Mouse (Mus musculus) hindbrain, embryonic 12.5 days (tissue): ENCODE results near the gene Cdhr5. TPM values are rescaled to one million over a fixed set of nuclear protein-coding genes. Genes with fewer than 3 reads are reported as not detected.

Experiments used
- ATAC-seq: fragments of 200-750 bp; cut with Nextera tagmentation; 2 replicates; pipeline ENCODE4 v1.8.0; 2017; ENCODE audit warnings: moderate TSS enrichment; ENCODE audit not compliant: low FRiP score
- H3K27ac ChIP-seq: fragments of 300-500 bp; sonication (generic); 2 replicates; pipeline ENCODE4 v1.5.1; 2016; ENCODE audit warnings: mild to moderate bottlenecking
- H3K27me3 ChIP-seq: fragments of 300-500 bp; sonication (generic); 2 replicates; pipeline ENCODE4 v1.6.1; 2016; ENCODE audit warnings: mild to moderate bottlenecking
- H3K36me3 ChIP-seq: fragments of 300-500 bp; sonication (generic); 2 replicates; pipeline ENCODE4 v1.6.1; 2016; ENCODE audit warnings: mild to moderate bottlenecking
- H3K4me1 ChIP-seq: fragments of 300-500 bp; sonication (generic); 2 replicates; pipeline ENCODE4 v1.6.1; 2016
- H3K4me2 ChIP-seq: fragments of 300-500 bp; sonication (generic); replicated peaks from 2 replicates; pipeline ENCODE4 v1.6.1; 2016; ENCODE audit warnings: mild to moderate bottlenecking
- H3K4me3 ChIP-seq: fragments of 300-500 bp; sonication (generic); 2 replicates; pipeline ENCODE4 v1.5.1; 2016; ENCODE audit warnings: mild to moderate bottlenecking
- H3K9ac ChIP-seq: fragments of 300-500 bp; sonication (generic); 2 replicates; pipeline ENCODE4 v1.6.1; 2016; ENCODE audit warnings: mild to moderate bottlenecking, moderate library complexity
- H3K9me3 ChIP-seq: fragments of 300-500 bp; sonication (generic); replicated peaks from 2 replicates; pipeline ENCODE4 v1.6.1; 2016; ENCODE audit warnings: mild to moderate bottlenecking
- WGBS: fragments of 180-500 bp; shearing (Covaris S2); methylation state at CpG from one replicate; pipeline ENCODE4 v1.1.7; 2016; 5-methylcytosine and 5-hydroxymethylcytosine counted together
- polyA plus RNA-seq: library from polyadenylated mRNA; unstranded; fragments of >200 nt; fragmentation: Nextera tagmentation; extraction: Ambion mirVana; gene quantifications from 2 replicates; pipeline ENCODE4 v1.2.1, GENCODE M21; 2016

Cdhr5 gene
- not detected in 2 replicates for polyA plus RNA-seq

DNA sequence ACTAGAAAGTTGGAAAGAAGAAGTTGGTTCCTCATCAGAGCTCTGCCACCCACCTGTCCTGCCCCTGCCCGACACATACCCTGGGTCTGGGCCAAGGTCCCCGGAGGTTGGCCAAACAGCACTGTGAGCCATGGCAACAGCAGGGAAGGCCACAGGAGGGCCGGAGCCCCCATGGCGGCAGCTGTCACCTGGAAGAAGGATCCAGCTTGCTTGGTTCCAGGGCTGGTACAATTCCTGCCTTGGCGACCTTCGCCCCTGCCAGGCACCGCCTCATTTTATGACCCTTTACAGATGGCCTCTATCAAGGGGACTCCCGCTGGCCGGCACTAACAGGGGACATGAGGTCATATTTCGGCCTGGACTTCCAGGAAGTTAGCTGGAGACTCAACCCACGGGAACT, at the start of gene Cdhr5:
TSS of gene Cdhr5 (minus strand) at position 241 of the 400 bp plus-strand sequence.
- no peak for ATAC-seq
- no peak within 1 kb of the TSS for H3K4me2 ChIP-seq
- no peak within 1 kb of the TSS for H3K4me3 ChIP-seq
- no peaks in the 10 kb centered on the region for H3K36me3 ChIP-seq
- no peaks in the 10 kb centered on the region for H3K9me3 ChIP-seq
- peaks cover 24% of the 10 kb centered on the region for H3K27me3 ChIP-seq
- no peak within 1 kb of the TSS for H3K9ac ChIP-seq
- H3K27ac ChIP-seq = no peak within 1 kb of the TSS
- WGBS = 67% methylated on average over 11 of the region's 11 CpGs
- H3K4me1 ChIP-seq = peaks cover 11% of the 10 kb centered on the region

DNA sequence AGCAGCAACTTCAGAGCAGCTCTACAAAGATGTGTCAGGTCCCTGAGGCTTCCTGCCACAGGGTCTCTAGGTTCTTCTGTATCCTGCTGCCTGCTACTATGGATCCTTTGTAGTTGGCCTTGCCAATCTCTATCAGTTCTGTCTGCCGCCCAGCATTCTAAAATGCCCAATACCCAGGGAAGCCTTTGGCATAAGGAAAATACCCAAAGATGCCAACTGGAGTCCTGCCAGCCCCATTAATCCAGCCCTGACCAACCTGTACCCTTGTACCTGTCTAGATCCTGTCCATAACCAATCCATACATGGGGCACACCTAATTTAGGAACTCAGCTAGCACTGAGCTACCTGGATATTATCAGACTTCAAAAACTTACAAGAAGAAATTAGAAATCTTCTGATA, 48.1 kb upstream of the Cdhr5 start:
- Histone ChIP-seq H3K4me2 (0 out of 2 replicates have a peak overlapping the region, but pooled peaks have one; percentile 14), H3K27ac (no peak overlapping the region), H3K4me3 (no peak overlapping the region), H3K27me3 (no peaks in the 10 kb centered on the region), H3K9ac (no peak overlapping the region), H3K36me3 (peaks cover 47% of the 10 kb centered on the region), H3K4me1 (peaks cover 29% of the 10 kb centered on the region), H3K9me3 (no peaks in the 10 kb centered on the region)
- ATAC-seq = no peak
- 97% methylated on average over 1 of the region's 1 CpGs for WGBS

DNA sequence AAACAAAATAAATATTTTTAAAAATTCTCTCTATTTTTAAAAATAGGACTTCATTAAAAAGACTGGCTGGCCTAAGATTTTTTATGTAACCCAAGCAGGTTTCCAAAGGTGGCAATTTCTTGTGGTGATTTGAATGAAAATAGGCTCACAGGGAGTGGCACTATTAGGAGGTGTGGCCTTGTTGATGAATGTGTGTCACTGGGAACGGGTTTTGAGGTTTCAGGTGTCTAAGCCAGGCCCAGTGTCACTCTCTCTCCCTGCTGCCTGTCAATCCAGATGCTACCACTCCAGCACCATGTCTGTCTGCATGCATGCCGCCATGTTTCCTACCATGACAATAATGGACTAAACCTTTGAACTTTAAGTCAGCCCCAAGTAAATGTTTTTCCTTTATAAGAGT, 42.9 kb upstream of the Cdhr5 start:
- no peaks in the 10 kb centered on the region for H3K4me1 ChIP-seq
- no peak overlapping the region for H3K4me3 ChIP-seq
- no peak for ATAC-seq
- no peaks in the 10 kb centered on the region for H3K9me3 ChIP-seq
- H3K9ac ChIP-seq = no peak overlapping the region
- H3K27ac ChIP-seq = no peak overlapping the region
- 85% methylated on average over 2 of the region's 2 CpGs for WGBS
- no peaks in the 10 kb centered on the region for H3K27me3 ChIP-seq
- H3K4me2 ChIP-seq = no peak overlapping the region
- H3K36me3 ChIP-seq = peaks cover 97% of the 10 kb centered on the region

DNA sequence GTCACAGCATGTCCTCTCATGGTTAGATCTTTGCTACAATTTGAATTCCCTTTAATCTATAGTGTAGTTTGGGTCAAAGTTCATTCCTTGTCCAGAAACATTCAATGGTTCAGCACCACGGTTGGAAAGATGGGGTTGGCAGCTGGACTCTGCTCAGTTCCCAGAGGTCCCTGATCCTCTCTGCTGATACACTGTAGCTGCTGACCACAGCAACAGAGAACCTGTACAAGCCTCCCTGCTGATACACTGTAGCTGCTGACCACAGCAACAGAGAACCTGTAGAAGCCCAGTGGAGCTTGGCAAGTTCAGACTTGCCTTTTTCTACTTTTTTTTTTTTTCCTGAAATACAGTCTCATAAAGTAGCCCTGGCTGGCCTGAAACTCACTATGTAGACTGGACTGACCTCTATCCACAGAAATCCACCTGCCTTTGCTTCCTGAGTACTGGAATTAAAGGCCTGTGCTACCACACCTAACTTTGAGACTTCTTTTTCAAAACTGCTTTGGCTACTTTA, 41.1 kb upstream of the Cdhr5 start:
- H3K4me3 ChIP-seq = no peak overlapping the region
- WGBS = 93% methylated on average over 1 of the region's 1 CpGs
- H3K27ac ChIP-seq = no peak overlapping the region
- peaks cover 96% of the 10 kb centered on the region for H3K36me3 ChIP-seq
- no peak for ATAC-seq
- H3K4me1 ChIP-seq = no peaks in the 10 kb centered on the region
- no peak overlapping the region for H3K4me2 ChIP-seq
- no peak overlapping the region for H3K9ac ChIP-seq
- no peaks in the 10 kb centered on the region for H3K27me3 ChIP-seq
- no peaks in the 10 kb centered on the region for H3K9me3 ChIP-seq

DNA sequence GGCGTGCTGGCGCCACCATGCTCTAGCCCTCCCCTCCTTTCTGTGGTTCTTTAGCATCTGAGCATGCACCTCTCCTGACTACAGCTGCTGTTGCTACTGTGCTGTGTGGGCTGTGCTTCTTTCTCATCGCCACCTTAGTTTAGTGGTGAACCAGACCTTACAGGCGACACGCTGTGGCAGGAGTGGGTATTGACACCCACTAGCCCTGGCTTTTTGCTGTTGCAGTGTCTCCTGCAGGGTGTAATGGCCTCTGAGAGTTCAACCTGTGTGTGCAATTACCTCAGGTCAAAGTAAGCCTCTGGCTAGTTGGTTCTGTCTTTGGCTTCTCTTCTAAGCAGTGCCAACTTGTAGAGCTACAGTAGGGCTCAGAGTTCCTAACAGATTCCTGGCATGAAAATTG, 39.4 kb upstream of the Cdhr5 start:
- WGBS = 78% methylated on average over 5 of the region's 5 CpGs
- H3K36me3 ChIP-seq = peaks cover 96% of the 10 kb centered on the region
- H3K9ac ChIP-seq = no peak overlapping the region
- H3K4me2 ChIP-seq = no peak overlapping the region
- ATAC-seq = no peak
- H3K27ac ChIP-seq = no peak overlapping the region
- no peaks in the 10 kb centered on the region for H3K27me3 ChIP-seq
- no peaks in the 10 kb centered on the region for H3K4me1 ChIP-seq
- no peaks in the 10 kb centered on the region for H3K9me3 ChIP-seq
- no peak overlapping the region for H3K4me3 ChIP-seq

DNA sequence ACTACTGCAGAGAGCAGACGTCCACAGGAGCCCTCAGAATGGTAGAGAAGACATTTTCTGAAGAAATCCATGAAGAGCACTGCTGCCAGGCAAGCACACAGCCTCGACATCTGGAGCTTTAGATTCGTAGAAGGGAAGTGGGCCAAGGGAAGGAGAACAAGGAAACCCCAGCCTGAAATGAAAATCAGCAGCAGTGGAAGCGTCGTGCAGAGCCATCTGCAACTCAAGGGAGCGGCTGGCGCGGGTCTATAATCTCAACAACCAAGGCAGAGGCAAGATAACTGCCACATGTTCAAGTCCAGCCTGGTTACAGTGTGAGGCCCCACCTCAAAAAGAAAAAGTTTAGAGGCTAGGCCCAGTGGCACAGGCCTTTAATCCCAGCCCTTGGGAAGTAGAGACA, 38.5 kb upstream of the Cdhr5 start:
- Histone ChIP-seq H3K4me2 (no peak overlapping the region), H3K27me3 (no peaks in the 10 kb centered on the region), H3K9me3 (no peaks in the 10 kb centered on the region), H3K4me3 (no peak overlapping the region), H3K4me1 (no peaks in the 10 kb centered on the region), H3K9ac (no peak overlapping the region), H3K27ac (no peak overlapping the region), H3K36me3 (peaks cover 96% of the 10 kb centered on the region)
- ATAC-seq = no peak
- WGBS = 92% methylated on average over 8 of the region's 8 CpGs

DNA sequence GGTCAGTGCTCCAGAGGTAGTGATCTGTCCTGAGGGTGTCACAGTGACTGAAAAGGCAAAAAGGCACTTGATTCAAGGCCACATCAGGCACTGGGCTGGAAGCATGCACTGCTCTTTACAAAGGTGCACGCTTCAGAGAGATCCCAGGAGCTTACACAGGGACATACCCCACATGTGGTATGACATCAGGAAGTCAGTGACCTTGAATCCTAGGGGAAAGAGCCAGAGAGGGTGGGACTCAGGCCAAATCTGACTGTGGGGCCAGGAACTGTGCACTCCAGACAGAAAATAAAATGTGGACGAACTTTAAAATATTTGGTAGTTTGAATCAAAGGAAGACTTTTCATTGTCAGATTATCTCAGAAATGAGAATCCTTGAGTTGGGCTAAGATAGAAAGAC, 37.8 kb upstream of the Cdhr5 start:
- Histone ChIP-seq H3K36me3 (peaks cover 98% of the 10 kb centered on the region), H3K27ac (no peak overlapping the region), H3K9ac (no peak overlapping the region), H3K4me1 (no peaks in the 10 kb centered on the region), H3K27me3 (no peaks in the 10 kb centered on the region), H3K4me2 (no peak overlapping the region), H3K9me3 (no peaks in the 10 kb centered on the region), H3K4me3 (no peak overlapping the region)
- ATAC-seq = no peak
- 91% methylated on average over 2 of the region's 2 CpGs for WGBS

DNA sequence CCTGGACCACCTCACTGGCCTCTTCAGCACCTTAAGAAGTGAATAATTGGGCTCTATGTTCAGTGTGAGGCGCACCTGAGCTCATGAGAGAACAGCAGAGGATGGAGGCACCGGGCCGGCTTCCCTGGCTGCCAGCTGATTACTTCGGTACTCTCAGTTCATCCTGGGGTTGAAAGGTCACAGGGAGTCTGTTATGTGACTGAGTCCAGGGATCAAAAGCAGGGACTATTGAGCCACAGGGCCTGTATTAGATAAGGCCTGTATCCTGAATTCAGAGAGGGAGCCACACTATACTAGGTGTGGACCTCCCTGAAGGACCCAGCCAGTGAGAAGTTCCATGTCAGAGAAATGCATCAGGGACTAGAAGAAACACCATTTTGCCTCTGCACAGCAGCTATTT, 28.0 kb upstream of the Cdhr5 start:
- Histone ChIP-seq H3K9me3 (no peaks in the 10 kb centered on the region), H3K27me3 (no peaks in the 10 kb centered on the region), H3K9ac (no peak overlapping the region), H3K27ac (no peak overlapping the region), H3K4me1 (no peaks in the 10 kb centered on the region), H3K4me2 (no peak overlapping the region), H3K4me3 (no peak overlapping the region), H3K36me3 (peaks cover 90% of the 10 kb centered on the region)
- 88% methylated on average over 4 of the region's 4 CpGs for WGBS
- no peak for ATAC-seq

DNA sequence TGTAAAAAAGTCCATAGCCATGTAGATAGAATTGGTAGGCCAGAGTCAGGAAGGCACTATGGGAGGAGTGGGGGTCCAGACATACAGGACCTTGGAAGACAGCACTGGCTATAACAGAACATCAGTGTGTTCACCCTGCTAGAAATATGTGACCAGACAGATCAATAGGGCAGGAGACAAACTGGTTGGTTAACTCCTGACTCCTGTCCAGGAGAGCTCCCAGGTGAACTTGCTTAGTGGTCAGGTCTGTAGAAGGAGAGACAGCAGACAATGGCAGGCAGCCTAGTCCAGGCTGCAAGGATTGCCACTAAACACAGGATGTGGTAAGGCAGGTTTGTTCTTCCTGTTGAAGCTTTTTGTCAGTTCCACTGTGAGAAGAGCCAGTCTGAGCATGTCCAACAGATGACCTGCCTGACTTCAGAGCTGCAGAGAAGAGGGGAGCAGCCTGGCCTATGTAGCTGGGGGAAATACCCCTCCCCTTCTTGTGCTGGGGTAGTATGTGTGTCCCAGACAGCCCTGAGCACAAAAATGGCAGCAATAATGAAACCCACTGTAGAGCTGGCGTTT, 26.2 kb upstream of the Cdhr5 start:
- H3K27ac ChIP-seq = no peak overlapping the region
- H3K4me1 ChIP-seq = no peaks in the 10 kb centered on the region
- WGBS = 84% methylated on average over 1 of the region's 1 CpGs
- no peak overlapping the region for H3K9ac ChIP-seq
- H3K4me3 ChIP-seq = no peak overlapping the region
- H3K27me3 ChIP-seq = no peaks in the 10 kb centered on the region
- no peak overlapping the region for H3K4me2 ChIP-seq
- ATAC-seq = no peak
- no peaks in the 10 kb centered on the region for H3K9me3 ChIP-seq
- H3K36me3 ChIP-seq = peaks cover 87% of the 10 kb centered on the region

DNA sequence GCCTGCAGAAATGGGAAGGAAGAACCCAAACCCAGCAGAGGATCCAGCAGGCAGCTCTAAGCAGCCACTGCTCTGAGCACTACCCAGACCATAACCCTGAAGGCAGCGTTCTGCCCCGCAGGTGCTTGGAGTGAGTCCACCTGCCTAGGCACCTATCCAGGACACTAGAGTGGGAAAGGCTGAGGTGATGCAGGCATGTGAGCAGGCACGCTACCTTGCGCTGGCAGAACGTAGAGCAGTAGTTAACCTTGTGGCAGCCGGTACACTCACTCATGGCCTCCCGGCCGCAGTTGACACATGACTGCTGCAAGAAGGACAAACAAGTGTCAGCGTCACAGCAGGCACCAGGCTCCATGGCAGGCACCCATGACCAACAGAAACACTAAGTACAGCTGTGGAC, 24.8 kb upstream of the Cdhr5 start:
- no peaks in the 10 kb centered on the region for H3K4me1 ChIP-seq
- no peak overlapping the region for H3K4me2 ChIP-seq
- no peaks in the 10 kb centered on the region for H3K9me3 ChIP-seq
- no peak overlapping the region for H3K27ac ChIP-seq
- no peak for ATAC-seq
- H3K4me3 ChIP-seq = no peak overlapping the region
- peaks cover under 1% of the 10 kb centered on the region; the same call in 1 of the 2 replicates for H3K27me3 ChIP-seq
- 98% methylated on average over 9 of the region's 9 CpGs for WGBS
- H3K9ac ChIP-seq = no peak overlapping the region
- H3K36me3 ChIP-seq = peaks cover 86% of the 10 kb centered on the region

DNA sequence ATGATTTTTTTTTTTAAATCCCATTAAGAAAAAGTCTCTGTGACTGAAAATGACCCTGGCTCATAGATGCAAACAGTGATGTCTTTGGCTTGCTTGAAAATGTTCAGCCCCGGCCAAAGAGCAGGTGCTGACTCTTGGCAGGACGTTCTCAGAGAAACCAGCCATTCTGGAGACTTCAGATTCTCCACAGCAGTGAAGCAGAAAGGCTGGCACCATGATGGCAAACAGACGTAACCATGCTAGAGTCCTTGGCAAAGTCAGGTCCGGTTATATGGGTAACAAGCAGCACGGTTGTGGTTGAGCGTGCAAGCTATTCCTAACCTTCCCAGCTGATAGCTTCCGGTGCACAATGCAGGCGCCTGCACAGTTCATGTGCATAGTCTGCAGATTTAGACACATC, 22.6 kb upstream of the Cdhr5 start:
- H3K4me2 ChIP-seq = no peak overlapping the region
- ATAC-seq = no peak
- H3K27me3 ChIP-seq = peaks cover 23% of the 10 kb centered on the region
- peaks cover 66% of the 10 kb centered on the region for H3K36me3 ChIP-seq
- no peak overlapping the region for H3K9ac ChIP-seq
- no peaks in the 10 kb centered on the region for H3K9me3 ChIP-seq
- H3K27ac ChIP-seq = no peak overlapping the region
- WGBS = 96% methylated on average over 8 of the region's 8 CpGs
- H3K4me3 ChIP-seq = no peak overlapping the region
- peaks cover 6% of the 10 kb centered on the region for H3K4me1 ChIP-seq

DNA sequence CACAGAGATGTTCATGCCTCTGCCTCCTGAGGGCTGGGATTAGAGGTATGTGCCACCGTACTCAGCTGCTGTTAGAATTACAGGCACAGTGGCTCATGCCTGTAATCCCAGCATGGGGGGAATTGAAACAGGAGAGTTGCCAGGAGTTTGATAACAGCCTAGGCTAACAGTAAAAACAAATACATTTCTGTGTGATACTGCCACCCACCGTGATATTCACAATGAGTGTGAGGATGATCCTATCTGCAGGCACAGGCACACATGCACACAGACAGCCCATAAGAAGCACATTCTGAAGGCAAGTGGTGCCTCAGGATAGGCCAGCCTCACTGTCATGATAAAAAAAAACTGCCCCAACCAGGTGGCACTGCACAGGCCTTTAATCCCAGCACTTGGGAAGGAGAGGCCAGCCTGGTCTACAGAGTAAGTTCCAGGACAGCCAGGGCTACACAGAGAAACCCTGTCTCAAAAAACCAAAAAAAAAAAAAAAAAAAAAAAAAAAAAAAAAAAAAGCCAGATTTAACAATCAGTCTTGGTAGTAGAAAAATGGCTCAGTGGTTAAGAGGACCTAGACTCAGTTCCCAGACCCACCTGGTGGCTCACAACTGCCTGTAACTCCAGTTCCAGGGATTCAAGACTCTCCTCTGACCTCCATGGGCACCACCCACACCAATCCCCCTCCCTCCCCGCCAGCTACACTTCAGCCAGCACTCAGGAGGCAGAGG, 21.5 kb upstream of the Cdhr5 start:
- 88% methylated on average over 3 of the region's 3 CpGs for WGBS
- no peak overlapping the region for H3K27ac ChIP-seq
- H3K9ac ChIP-seq = no peak overlapping the region
- H3K36me3 ChIP-seq = peaks cover 56% of the 10 kb centered on the region
- no peak overlapping the region for H3K4me3 ChIP-seq
- no peak for ATAC-seq
- H3K4me2 ChIP-seq = no peak overlapping the region
- no peaks in the 10 kb centered on the region for H3K9me3 ChIP-seq
- peaks cover 15% of the 10 kb centered on the region for H3K4me1 ChIP-seq
- peaks cover 33% of the 10 kb centered on the region for H3K27me3 ChIP-seq

DNA sequence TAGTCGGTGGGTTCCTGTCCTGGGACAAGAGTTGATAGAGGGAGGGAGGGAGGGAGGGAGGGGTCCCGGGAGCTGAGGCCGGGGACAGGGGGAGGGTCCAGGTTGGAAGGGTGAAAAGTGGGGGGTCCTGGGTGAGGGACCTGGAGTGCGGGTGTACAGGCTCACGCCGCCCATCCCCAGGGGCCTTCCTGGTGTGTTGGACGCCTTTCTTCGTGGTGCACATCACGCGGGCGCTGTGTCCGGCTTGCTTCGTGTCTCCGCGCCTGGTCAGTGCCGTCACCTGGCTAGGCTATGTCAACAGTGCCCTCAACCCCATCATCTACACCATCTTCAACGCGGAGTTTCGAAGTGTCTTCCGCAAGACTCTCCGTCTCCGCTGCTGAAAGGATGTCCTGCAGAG, 17.9 kb upstream of the Cdhr5 start:
- no peak overlapping the region for H3K27ac ChIP-seq
- 0 out of 2 replicates have a peak, but pooled peaks have one; percentile 8 for ATAC-seq
- peaks cover 25% of the 10 kb centered on the region for H3K36me3 ChIP-seq
- H3K9ac ChIP-seq = no peak overlapping the region
- H3K4me2 ChIP-seq = peak overlapping the region; percentile 63
- H3K9me3 ChIP-seq = no peaks in the 10 kb centered on the region
- H3K4me3 ChIP-seq = peak overlapping the region; percentile 36
- WGBS = 7% methylated on average over 22 of the region's 22 CpGs
- H3K27me3 ChIP-seq = peaks cover 67% of the 10 kb centered on the region
- H3K4me1 ChIP-seq = peaks cover 30% of the 10 kb centered on the region
